Mouse (Mus musculus) liver, postnatal 0 days (tissue): Measurements from ENCODE around the gene Macrod2.

Source experiments
- CTCF ChIP-seq: sonication (generic); IDR thresholded peaks from 2 replicates; pipeline ENCODE4 v1.5.1; 2016; ENCODE audit warnings: antibody characterized with exemption, low read depth
- EP300 ChIP-seq: IDR thresholded peaks from 2 replicates; pipeline ENCODE4 v1.6.1; 2016; ENCODE audit warnings: antibody characterized with exemption, low read depth, mild to moderate bottlenecking

GRCm38 (mm10) chr2:141078221-141078620 is 683.1 kb downstream of the Macrod2 start:
- TF ChIP-seq CTCF (no peak), EP300 (no peak)
